Mouse (Mus musculus): ENCODE results near the gene Dusp5.

GRCm38 (mm10) chr19:53489910-53490309 lies 39.0 kb upstream of the Dusp5 start:
- no peak for TF ChIP-seq POLR2A (IDR thresholded peaks at IDR 0.05; ENCODE audit: insufficient read depth, low read depth, low read length)
- no peak for TF ChIP-seq CTCF (IDR thresholded peaks at IDR 0.05)
